Mouse (Mus musculus): Measurements from ENCODE around the gene Lrriq4.

The Lrriq4 gene

GRCm38 (mm10) chr3:30644207-30644606, at the start of gene Lrriq4:
TSS of gene Lrriq4 (plus strand) at chr3:30644507.
- no peak for DNase-seq (ENCODE audit: low read depth, low spot score)

- peak; percentile 71 for DNase-seq (ENCODE audit: low read depth, low spot score)
Measured at GRCm38 (mm10) chr3:30595111-30595832, 49.0 kb upstream of the Lrriq4 start.

GRCm38 (mm10) chr3:30597271-30597670, 47.0 kb upstream of the Lrriq4 start:
- no peak for DNase-seq (ENCODE audit: low read depth, low spot score)

- peak; percentile 25 for DNase-seq (ENCODE audit: low read depth, low spot score)
Measured at GRCm38 (mm10) chr3:30599711-30600545, 44.4 kb upstream of the Lrriq4 start, which contains the start of gene Actrt3. TSS of gene Actrt3 (minus strand) at chr3:30599939.

GRCm38 (mm10) chr3:30600717-30601116, 43.6 kb upstream of the Lrriq4 start:
- DNase-seq (ENCODE audit: low read depth, low spot score) = peak; percentile 51

- peak; percentile 93 for DNase-seq (ENCODE audit: low read depth, low spot score)
Measured at GRCm38 (mm10) chr3:30601175-30601574, 43.1 kb upstream of the Lrriq4 start.

- no peak for DNase-seq (ENCODE audit: low read depth, low spot score)
Measured at GRCm38 (mm10) chr3:30601610-30602064, 42.7 kb upstream of the Lrriq4 start.

- peak; percentile 99 for DNase-seq (ENCODE audit: low read depth, low spot score)
Measured at GRCm38 (mm10) chr3:30602065-30602739, 42.1 kb upstream of the Lrriq4 start, which contains the start of gene Mynn. TSS of gene Mynn (plus strand) at chr3:30602065.

- peak; percentile 86 for DNase-seq (ENCODE audit: low read depth, low spot score)
Measured at GRCm38 (mm10) chr3:30602740-30603098, 41.6 kb upstream of the Lrriq4 start.

GRCm38 (mm10) chr3:30603256-30603655, 41.1 kb upstream of the Lrriq4 start:
- no peak for DNase-seq (ENCODE audit: low read depth, low spot score)

- DNase-seq (ENCODE audit: low read depth, low spot score) = no peak
Measured at GRCm38 (mm10) chr3:30608999-30609398, 35.3 kb upstream of the Lrriq4 start.

GRCm38 (mm10) chr3:30610930-30611329, 33.4 kb upstream of the Lrriq4 start:
- no peak for DNase-seq (ENCODE audit: low read depth, low spot score)

GRCm38 (mm10) chr3:30620132-30620531, 24.2 kb upstream of the Lrriq4 start:
- DNase-seq (ENCODE audit: low read depth, low spot score) = no peak

GRCm38 (mm10) chr3:30633681-30634080, 10.6 kb upstream of the Lrriq4 start:
- DNase-seq (ENCODE audit: low read depth, low spot score) = peak; percentile 52

- DNase-seq (ENCODE audit: low read depth, low spot score) = peak; percentile 69
Measured at GRCm38 (mm10) chr3:30635629-30636028, 8.7 kb upstream of the Lrriq4 start.

GRCm38 (mm10) chr3:30646761-30647160, 2.5 kb downstream of the Lrriq4 start:
- DNase-seq (ENCODE audit: low read depth, low spot score) = peak; percentile 87

GRCm38 (mm10) chr3:30647440-30648090, 3.3 kb downstream of the Lrriq4 start, which contains the start of gene Lrrc34:
TSS of gene Lrrc34 (minus strand) at chr3:30647869.
- peak; percentile 97 for DNase-seq (ENCODE audit: low read depth, low spot score)

GRCm38 (mm10) chr3:30648466-30648865, 4.2 kb downstream of the Lrriq4 start:
- peak; percentile 70 for DNase-seq (ENCODE audit: low read depth, low spot score)

GRCm38 (mm10) chr3:30650062-30650841, 5.9 kb downstream of the Lrriq4 start:
- peak; percentile 55 for DNase-seq (ENCODE audit: low read depth, low spot score)

- no peak for DNase-seq (ENCODE audit: low read depth, low spot score)
Measured at GRCm38 (mm10) chr3:30655937-30656336, 11.6 kb downstream of the Lrriq4 start.

GRCm38 (mm10) chr3:30658486-30658885, 14.2 kb downstream of the Lrriq4 start:
- peak; percentile 81 for DNase-seq (ENCODE audit: low read depth, low spot score)
